Mouse (Mus musculus): Measurements from ENCODE around the gene Rragc.

DNA sequence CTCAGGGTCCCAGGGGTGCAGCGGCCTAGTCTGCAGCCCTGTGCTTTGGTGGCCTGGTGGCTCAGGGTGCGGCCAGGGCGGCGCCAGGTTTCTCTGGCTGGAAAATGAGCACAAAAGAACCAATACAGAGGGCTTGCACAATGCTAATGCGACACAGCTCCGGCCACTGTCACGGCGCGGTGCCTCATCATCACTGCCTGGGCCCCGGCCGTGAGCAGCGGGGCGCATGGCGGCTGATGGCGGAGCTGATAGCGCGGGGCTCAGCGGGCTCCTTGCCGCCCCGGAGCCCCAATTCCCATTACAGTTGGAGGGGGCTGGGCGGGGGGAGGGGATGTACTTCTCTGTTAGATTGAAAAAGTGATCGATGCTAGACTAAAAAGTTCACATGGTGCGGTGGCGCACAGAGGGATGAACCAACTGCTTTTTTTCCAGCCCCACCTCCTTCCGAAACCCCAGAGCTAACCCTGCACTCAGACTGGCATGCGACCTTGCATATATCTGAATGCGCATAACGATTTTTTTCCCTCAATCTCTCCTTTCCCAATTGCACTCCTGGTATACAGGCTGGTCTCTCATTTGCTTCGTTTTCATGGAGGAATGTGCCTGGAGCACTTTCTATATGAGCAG, 55.3 kb downstream of the Rragc start:
- TF ChIP-seq EP300 (IDR thresholded peaks at IDR 0.05; ENCODE audit: low read depth) (no peak), CTCF (IDR thresholded peaks at IDR 0.05; ENCODE audit: low read depth) (no peak)

All from heart, postnatal 0 days (tissue).